Mouse (Mus musculus) cerebellum, adult 2 months (tissue): ENCODE data around the gene Itih5. TPM values are rescaled to one million over a fixed set of nuclear protein-coding genes. Genes with fewer than 3 reads are reported as not detected.
A peak's percentile ranks its signal among the peaks of the same experiment; 100 is the strongest.

Experiments used
- DNase-seq, 2 experiments: peaks; one replicate each; pipeline ENCODE4 v3.0.0; 2021
- H3K27ac ChIP-seq: fragments of 200-500 bp; 2 replicates; pipeline ENCODE4 v1.5.1; 2012; ENCODE audit warnings: low read length, control low read depth, inconsistent platforms; ENCODE audit not compliant: insufficient read depth
- H3K27me3 ChIP-seq: fragments of 200-500 bp; 2 replicates; pipeline ENCODE4 v1.6.1; 2012; ENCODE audit warnings: inconsistent platforms, mild to moderate bottlenecking, low read length, moderate library complexity; ENCODE audit not compliant: control insufficient read depth, insufficient read depth
- H3K4me1 ChIP-seq: fragments of 200-500 bp; 2 replicates; pipeline ENCODE4 v1.6.1; 2011; ENCODE audit warnings: low read length; ENCODE audit not compliant: control insufficient read depth, insufficient read depth
- H3K4me3 ChIP-seq: fragments of 200-500 bp; replicated peaks from 2 replicates; pipeline ENCODE3; 2011; ENCODE audit warnings: mild to moderate bottlenecking, low read depth, low read length, control low read depth; ENCODE audit not compliant: insufficient read depth
- CTCF ChIP-seq: fragments of 200-500 bp; IDR thresholded peaks from 2 replicates; pipeline ENCODE4 v1.5.1; 2011; ENCODE audit warnings: low read depth, mild to moderate bottlenecking, control low read depth, low read length, moderate library complexity, borderline replicate concordance; ENCODE audit not compliant: insufficient read depth
- POLR2A ChIP-seq: fragments of 200-500 bp; IDR thresholded peaks from 2 replicates; pipeline ENCODE4 v1.6.1; 2011; ENCODE audit warnings: low read length, control low read depth, borderline replicate concordance; ENCODE audit not compliant: insufficient read depth
- WGBS: fragments of 180-500 bp; shearing (Covaris S2); methylation state at CpG from one replicate; pipeline ENCODE4 v1.1.7; 2018; 5-methylcytosine and 5-hydroxymethylcytosine counted together
- polyA plus RNA-seq: library from polyadenylated mRNA; depleted of rRNA; stranded (reverse); fragments of >200 nt; gene quantifications from 2 replicates; pipeline ENCODE4 v1.2.3, GENCODE M21; 2012

Itih5 gene
- polyA plus RNA-seq, 1 experiment, result 14.9 TPM

DNA sequence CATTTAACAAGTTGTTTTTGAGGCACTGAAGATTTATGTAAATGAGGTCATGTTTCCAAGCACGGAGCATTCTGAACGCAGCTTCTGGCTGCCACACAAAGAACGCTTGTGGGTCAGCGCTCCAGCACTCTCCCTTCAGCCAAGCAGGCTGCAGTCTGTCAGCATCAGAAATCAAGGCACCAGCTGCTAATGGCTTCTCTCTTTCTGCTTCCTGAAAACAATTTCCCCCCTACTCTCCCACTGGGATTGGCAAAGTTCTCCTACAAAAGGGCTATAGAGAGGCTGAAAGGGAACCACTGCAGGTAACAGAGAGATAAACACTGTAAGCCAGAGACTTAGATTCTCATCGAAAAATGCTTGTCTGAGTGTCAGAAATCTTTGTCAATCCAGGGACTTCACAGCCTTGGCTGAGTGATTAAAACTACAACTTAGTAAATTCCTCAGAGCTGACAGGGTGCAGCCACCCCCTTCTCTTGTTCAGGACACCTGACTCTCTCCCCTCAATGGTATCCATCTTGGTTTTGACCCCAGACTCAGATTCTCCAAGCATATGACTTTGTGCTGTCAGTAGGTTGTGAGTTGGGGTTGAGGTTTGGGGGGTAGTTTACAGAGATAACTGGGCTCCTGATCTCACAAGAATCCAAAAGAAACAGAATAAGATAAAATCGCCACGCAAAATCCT is 63.3 kb downstream of the Itih5 start:
- Histone ChIP-seq H3K4me1 (no peaks in the 10 kb centered on the region), H3K4me3 (no peak overlapping the region), H3K27ac (peak overlapping the region; percentile 67; the same call in 1 of the 2 replicates), H3K27me3 (no peaks in the 10 kb centered on the region)
- no peak for TF ChIP-seq CTCF
- 29% methylated on average over 7 of the region's 7 CpGs for WGBS
- peak in 1 of 2 experiments; percentile 27 for DNase-seq

DNA sequence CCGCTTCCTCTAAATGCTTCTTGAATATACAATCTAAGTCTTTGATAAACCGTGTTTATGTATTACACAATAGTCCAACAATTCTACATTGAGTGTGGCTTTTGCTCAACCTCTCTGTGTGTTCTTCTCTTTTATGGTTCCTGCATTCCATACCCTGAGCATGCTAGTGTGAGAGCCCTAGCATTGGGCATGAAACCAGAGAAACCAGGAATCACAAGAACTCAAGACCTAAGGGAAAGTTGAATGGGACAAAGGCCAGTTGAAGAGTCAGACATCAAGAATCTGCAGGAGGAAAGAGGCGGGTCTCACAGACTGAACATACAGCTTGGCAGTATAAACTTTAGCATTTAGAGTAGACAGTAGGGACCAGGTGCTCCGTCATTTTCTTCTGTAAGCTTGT is 68.5 kb downstream of the Itih5 start:
- no peak for DNase-seq
- Histone ChIP-seq H3K27me3 (no peaks in the 10 kb centered on the region), H3K4me3 (no peak overlapping the region), H3K27ac (no peak overlapping the region), H3K4me1 (no peaks in the 10 kb centered on the region)
- WGBS, result 93% methylated on average over 4 of the region's 4 CpGs
- TF ChIP-seq POLR2A (no peak), CTCF (no peak)

DNA sequence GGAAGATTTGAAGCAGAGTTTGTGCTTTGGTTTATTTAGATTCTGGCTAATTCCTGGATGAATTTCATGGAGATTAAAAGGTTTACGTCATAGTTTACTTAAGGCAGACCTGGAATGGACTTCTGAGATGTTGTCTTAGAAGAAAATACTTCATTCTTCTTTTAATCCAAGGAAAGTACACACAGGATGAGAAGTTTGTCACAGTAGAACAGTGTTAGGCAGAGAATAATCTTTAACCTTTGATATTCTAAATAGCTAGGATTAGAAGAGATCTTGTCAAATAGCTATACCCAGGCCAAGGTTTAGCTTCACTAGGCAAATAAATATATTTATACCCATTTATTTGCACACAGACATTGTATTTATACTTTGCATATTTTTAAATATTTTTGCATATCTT is 73.5 kb downstream of the Itih5 start:
- Histone ChIP-seq H3K27ac (no peak overlapping the region), H3K27me3 (no peaks in the 10 kb centered on the region), H3K4me1 (no peaks in the 10 kb centered on the region), H3K4me3 (no peak overlapping the region)
- 95% methylated on average over 1 of the region's 1 CpGs for WGBS
- no peak for DNase-seq
- TF ChIP-seq CTCF, result no peak
- no peak for TF ChIP-seq POLR2A

DNA sequence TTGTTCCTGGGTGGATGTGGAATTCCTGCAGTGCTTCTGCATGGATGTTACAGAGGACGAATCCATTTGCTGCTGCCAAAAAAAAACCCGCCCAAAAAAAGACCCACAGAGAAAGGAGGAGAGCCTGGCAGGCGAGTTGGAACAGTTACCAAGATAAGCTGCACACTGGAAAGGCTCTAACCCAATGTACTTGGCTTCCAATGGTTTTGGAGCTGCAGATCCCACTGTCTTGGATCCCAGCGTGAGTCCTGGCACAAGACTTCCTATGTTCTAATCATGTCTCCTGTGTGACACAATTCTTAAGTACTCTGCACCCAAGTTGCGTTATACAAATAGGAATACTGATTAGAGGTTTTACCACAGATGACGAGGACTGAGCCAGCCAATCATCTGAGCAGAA is 78.6 kb downstream of the Itih5 start:
- Histone ChIP-seq H3K27me3 (no peaks in the 10 kb centered on the region), H3K4me3 (no peak overlapping the region), H3K27ac (no peak overlapping the region), H3K4me1 (no peaks in the 10 kb centered on the region)
- TF ChIP-seq POLR2A, result no peak
- TF ChIP-seq CTCF, result no peak
- no peak for DNase-seq
- 17% methylated on average over 6 of the region's 6 CpGs for WGBS

DNA sequence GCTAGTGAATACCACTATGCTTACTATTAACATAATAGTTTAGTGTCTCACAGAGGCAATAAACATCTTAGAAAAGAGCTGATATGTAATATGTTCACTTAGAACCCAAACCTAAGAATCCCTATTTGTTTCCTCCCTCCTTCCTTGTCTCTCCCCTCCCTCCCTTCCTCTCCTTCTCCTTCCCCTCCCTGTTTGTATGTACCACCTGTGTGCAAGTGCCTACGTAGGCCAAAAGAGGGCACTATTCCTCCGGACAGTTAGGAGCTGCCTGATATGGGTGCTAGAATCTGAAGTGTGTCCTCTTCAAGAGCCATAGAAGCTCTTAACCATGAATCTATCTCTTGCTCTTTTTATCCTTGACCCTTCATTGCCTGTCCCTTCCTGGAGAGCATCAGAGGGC is 83.2 kb downstream of the Itih5 start:
- DNase-seq, result no peak
- TF ChIP-seq CTCF (no peak), POLR2A (no peak)
- Histone ChIP-seq H3K4me1 (no peaks in the 10 kb centered on the region), H3K4me3 (no peak overlapping the region), H3K27me3 (no peaks in the 10 kb centered on the region), H3K27ac (no peak overlapping the region)
- 98% methylated on average over 2 of the region's 2 CpGs for WGBS

DNA sequence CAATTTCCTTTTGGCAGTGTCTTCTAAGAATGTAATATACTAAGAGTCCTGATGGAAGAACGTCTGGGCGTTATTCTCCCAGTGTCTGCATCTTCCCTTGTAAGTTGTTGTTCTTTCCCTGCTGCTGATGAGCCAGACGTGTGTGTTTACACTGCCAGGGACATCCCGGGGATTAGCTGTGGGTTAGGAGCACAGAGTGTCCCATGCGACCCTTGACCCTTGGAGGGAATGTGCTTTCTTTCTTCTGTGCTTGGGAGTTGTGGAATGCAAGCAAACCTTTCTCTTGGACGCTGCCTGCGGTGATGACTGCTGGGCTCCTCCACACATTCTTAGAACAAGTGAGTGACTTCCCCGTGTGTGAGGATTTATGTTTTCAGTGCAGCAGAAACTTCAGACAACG is 89.6 kb downstream of the Itih5 start:
- H3K27ac ChIP-seq, result no peak overlapping the region
- no peaks in the 10 kb centered on the region for H3K27me3 ChIP-seq
- WGBS, result 17% methylated on average over 9 of the region's 9 CpGs
- H3K4me3 ChIP-seq, result no peak overlapping the region
- H3K4me1 ChIP-seq, result no peaks in the 10 kb centered on the region; the same call in 1 of the 2 replicates
- TF ChIP-seq POLR2A, result no peak
- DNase-seq, result no peak

DNA sequence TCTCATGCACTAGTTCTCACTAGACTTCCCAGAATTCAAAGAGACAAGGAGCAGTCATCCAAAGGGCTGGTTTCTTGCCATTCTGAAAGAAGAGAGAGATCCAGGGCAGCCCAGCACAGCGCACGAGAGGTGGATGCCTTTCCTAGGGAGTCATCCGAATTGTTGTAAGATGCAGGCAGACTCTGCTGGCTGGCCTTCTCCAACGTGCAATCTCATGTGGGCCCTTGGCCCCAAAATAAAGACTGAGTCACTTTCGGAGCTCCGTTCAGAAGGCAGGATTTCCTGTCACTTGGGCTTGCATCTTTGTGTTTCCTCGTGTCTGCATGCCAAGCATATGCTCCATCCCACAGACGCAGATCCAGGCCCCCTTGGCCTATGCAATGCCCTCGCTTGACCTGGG is 97.1 kb downstream of the Itih5 start:
- H3K27ac ChIP-seq, result no peak overlapping the region
- 37% methylated on average over 9 of the region's 9 CpGs for WGBS
- no peak for DNase-seq
- H3K27me3 ChIP-seq, result no peaks in the 10 kb centered on the region
- TF ChIP-seq CTCF (no peak), POLR2A (no peak)
- no peak overlapping the region for H3K4me3 ChIP-seq
- no peaks in the 10 kb centered on the region for H3K4me1 ChIP-seq

DNA sequence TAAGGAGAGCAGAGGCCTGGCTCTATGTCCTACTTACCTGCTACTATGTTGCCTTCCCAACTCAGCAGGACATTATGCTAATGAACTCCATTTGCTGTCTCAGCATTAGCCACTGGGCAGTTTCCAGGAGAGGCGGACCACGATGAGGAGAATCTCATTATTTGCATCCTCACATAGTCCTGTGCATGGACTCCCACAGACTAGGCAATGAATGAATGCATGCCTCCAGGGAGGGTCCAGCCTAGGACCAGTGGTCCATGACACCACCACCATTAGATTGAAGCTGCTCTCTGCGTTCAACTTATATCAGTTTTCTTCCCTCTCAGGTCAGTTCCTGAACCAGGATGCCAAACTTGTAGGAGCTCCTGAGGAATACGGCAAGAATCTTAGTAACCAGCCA is 97.6 kb downstream of the Itih5 start:
- Histone ChIP-seq H3K27me3 (no peaks in the 10 kb centered on the region), H3K4me1 (no peaks in the 10 kb centered on the region), H3K27ac (no peak overlapping the region), H3K4me3 (no peak overlapping the region)
- DNase-seq, result no peak
- TF ChIP-seq CTCF (no peak), POLR2A (no peak)
- 42% methylated on average over 4 of the region's 4 CpGs for WGBS
